Mouse (Mus musculus) 416B (cell line): Measurements from ENCODE around the gene Ffar2.

Experiments used
- DNase-seq: peaks from one replicate; pipeline ENCODE4 v3.0.0; 2011; ENCODE audit warnings: low read depth

The Ffar2 gene

DNA sequence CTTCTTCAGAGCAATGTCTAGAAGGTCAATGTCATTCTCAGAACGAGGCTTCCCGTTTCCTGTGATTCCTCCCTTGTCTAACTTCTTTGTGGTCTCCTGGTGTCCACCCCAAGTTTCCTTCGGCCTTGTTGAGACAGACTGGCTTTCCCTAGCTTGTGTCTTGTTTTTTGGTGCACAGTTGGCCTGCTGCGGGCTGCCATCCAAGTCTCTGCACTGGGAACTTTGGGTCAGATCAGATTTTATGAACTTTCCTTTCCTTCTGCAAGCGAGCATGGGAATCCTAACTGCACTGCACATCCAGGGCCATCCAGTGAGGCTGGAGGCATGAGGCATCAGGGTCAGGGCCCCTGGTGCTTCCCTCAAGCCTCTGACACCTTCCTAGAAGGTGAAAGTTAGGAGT, 2.0 kb downstream of the Ffar2 start:
- peak; percentile 86 for DNase-seq

DNA sequence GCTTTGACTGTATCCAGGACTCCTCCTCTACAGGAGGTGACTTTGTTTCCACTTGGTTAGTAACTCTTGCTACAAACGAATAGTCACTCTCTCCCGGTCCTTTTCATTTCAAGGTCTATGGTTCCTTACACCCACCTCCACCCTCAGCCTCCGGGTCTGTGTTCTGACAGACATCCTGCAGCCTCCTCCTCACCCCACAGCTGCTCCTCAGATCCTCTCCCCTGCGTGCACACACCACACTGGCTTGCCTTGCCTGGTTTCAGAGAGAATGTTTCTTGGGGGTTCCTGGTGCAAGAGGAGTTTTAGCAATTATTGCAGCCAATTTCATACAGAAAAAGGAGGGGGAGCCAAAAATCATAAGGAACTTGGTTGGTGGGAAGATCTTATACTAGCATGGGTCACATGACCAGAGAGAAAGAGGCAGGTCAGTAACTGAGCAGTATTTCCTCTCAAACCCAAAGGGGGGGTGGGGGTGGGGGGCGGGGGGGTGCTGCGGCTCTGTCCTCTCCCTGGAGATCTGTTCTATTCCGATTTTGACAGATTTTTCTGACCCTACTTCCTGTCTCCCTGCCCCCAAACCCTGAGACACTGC, 2.6 kb downstream of the Ffar2 start:
- DNase-seq: peak; percentile 88

DNA sequence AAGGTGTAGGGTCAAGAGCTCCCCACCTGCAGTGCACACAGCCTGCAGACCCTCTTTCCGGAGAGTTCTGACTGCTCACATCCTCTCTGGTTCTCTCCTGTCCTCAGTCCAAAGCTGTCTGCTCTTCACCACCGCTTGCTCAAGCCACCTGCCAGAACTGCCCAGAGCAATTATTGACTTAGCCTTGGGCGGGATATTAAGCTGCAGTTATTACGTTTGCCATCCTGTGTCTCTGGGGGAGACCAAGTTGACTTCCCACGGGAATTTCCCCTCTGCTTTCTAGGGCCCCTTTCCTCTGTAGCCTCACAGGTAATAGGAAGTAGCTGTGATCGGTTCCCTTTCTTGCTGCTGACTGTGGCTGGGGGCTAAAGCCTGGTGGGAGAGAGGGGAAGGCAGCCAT, 3.4 kb downstream of the Ffar2 start:
- no peak for DNase-seq

DNA sequence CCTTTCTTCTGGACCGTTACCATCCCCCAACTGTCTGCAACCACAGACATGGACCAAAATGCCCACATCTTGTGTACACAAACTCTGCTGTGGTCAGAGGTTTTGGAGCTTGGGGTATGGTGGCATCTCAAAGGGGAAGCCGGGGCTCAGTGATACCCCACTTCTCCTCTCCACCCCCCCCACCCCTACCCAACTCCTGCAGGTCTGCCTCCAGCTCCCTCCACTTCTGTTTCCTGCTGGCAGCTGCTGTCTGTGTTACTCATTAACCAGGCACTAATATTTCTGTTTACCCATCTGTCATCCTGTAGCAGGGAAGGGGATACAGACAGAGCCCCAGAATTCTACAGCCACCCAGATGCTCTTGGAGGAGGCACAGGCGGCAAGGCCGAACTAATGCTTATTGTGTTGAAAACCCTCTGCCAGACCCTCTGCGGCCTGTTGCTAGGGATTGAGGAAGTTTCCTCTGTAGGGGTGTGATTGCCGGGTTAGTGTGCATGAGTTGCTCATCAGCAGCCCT, 11.2 kb downstream of the Ffar2 start:
- peak; percentile 100 for DNase-seq

DNA sequence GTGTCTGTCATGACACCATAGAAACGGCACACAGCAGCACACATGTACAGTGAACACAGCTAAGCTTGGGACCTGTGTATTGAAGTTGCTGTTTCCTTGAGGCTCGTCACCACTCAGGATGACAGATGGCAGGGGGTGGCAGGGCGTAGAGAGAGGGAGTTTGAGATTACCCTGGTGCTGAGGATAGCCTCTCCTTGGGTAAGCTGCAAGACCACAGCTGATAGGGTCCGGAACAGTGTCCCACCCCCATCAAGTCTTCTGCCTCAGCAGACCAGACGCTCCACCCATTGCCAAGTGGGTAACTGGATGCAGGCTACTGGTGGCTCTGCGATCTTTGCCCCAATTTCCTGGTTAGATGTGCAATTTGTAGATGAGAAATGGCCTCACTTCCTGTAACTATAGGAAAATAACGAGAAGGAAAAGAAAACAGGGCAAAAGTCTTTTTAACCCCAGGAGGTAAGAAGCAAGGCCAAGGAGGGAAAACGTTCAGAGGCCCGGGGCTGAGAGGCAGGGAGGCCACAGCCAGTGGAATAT, 11.8 kb downstream of the Ffar2 start:
- peak; percentile 98 for DNase-seq

DNA sequence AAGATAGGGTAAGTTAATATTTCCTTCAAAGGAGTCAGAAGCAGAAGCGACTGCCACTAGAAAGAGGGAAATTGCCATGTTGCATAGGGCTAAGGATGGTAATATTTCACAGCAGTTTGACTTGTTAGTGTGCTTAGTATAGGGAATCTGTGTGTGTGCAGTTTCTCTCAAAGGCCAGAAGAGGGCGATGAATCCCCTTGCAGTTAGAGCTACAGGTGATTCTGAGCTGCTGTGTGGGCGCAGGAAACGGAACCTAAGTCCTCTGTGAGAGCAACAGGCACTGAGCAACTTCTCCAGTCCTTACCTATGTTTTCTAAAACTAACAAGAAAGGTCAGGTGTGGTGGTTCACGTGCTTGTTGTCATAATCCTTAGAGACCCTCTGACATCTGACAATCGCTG, 13.3 kb downstream of the Ffar2 start:
- peak; percentile 72 for DNase-seq

DNA sequence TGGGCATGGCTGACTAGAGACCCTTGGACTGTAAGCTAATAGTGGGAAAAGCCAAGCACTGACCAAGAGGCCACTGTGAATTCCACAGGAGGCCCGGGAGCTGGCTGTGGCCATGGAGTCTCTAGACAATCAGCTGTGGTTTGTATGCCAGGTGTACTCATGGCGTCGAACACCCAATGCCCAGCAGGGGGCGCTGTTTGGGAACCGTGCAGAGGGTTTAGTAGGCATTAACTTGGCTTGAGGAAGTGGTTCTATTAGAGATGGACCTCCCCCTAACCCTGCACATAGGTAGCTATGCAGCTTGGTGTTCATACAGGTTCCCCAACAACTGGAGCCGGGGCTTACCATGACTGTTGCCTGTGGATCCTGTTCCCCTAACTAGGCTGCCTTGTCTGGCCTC, 17.7 kb downstream of the Ffar2 start:
- DNase-seq: peak; percentile 60

DNA sequence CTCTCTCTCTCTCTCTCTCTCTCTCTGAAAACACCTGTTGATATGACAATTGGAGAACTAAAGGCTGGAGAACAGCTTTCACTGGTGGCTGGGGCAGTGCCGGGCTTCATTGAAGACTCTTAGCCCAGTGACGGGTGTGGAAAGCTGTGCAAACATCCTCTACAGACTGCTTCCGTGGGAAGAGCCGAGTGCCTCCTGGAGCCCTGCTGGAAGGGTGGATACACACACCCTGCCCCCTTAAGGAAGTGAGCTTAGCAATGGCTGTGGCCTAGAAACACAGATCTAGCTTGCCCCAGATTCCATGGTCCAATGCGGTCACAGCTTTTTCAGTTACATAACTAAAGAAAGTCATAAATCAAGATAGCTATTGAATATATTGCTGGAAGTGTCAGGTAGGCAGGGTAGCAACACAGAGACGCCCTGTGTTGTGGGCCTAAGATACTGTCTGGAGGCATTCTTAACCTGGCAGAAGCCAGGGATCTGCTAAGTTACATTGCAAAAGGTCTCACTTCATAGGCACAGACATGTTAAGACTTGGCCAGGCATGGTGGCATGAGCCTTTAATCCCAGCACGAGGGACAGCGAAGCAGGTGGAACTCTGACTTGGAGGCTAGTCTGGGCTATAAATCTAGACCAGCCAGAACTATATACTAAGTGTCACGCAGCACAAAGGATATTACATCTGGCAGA, 19.4 kb downstream of the Ffar2 start:
- no peak for DNase-seq

DNA sequence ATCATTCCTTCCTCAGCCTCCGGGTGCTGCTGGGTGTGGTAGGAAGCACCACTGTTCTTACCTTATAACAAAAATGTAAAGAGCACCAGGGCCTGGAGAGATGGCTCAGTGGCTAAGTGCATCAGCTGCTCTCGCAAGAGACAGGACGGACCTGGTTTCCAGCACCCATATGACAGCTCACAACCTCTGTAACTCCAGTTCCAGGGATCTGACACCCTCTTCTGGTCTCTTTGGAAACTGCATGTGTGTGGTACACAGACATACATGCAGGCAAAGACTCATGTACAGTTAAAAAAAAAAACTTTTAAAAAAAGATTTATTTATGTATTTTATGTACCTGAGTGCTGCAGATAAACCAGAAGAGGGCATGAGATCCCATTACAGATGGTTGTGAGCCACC, 20.3 kb downstream of the Ffar2 start:
- DNase-seq: no peak

DNA sequence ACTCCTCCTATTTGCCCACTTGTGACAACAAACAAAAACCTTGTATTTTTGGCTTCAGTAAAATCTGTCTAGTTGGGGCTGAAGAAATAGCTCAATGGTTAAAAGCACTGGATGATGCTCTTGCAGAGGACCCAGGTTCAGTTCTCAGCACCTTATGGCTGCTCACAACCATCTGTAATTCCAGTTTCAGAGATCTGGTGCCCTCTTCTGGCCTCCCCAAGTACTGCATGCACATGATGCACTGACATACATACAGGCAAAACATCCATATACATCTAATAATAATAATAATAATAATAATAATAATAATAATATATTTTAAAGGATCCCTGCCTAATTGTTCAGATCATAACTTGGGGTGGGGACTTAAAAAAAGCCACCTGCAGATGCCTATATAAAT, 22.9 kb downstream of the Ffar2 start:
- no peak for DNase-seq

DNA sequence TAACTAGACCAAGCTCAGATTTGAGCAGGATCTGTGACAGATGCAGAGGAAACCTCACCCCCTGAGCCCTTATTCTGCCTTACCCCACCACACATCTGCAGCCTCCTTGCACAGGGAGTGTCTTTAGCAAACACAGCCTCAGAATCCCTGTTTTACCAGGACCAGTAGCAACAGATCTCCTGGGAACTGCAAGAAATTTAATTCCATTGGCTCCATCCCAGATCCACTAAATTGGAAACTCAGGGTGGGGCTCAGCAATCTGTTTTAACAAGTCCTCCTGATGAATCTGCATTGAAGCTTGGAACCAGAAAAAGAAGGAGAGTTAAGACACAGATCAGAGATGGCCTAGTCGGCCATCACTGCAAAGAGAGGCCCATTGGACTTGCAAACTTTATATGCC, 26.8 kb downstream of the Ffar2 start:
- no peak for DNase-seq

DNA sequence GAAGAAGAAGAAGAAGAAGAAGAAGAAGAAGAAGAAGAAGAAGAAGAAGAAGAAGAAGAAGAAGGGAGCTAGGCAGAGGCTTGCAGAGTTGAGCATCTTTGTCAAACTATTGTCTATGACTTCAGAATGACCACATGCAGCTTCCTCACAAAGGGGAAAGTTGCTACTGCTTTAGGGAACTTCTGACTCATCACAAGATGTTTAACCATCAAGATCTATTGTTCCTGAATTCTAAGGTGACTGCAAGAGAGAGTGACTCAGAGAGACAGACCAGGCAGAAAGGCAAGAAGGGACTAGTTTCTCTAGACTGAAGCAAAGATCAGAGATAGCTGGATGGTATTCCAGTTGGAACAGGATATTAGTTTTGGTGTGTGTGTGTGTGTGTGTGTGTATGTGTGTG, 28.7 kb downstream of the Ffar2 start:
- DNase-seq: peak; percentile 93

DNA sequence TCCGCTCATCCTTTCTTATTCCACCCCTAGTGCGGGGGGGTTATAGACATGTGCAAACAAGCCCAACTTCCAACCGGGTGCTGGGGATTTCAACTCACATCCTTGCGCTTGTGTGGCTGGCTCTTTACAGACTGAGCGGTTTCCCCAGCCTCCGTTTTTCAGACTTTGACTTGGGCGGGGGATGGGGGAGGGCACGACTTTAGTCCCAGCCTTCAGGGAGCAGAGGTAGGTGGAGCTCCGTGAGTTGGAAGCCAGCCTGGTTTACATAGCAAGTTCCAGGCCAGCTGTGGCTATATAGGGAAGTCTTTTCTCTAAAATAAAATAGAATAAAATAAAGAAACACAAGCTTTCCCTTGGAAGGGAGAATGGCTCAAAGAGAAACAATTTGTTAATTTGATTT, 31.7 kb downstream of the Ffar2 start:
- DNase-seq: no peak

DNA sequence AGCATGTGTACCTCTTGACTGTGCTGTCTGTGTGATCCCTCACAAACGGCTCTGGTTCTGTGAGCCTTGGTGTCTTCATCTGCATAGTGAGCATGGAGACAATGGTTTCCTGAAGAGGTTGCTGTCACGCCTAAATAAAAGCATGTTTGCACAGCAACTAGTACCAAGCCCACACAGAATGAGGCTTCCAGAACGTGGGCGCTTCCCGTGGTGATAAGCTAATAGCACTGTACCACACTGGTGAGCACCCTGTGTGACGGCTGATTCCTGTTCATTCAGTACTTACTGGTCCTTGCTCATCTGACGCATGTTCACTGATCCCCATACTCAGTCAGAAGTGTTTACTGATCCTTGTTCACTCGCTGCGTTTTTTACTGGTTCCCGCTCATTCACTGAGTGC, 33.4 kb downstream of the Ffar2 start:
- DNase-seq: no peak

DNA sequence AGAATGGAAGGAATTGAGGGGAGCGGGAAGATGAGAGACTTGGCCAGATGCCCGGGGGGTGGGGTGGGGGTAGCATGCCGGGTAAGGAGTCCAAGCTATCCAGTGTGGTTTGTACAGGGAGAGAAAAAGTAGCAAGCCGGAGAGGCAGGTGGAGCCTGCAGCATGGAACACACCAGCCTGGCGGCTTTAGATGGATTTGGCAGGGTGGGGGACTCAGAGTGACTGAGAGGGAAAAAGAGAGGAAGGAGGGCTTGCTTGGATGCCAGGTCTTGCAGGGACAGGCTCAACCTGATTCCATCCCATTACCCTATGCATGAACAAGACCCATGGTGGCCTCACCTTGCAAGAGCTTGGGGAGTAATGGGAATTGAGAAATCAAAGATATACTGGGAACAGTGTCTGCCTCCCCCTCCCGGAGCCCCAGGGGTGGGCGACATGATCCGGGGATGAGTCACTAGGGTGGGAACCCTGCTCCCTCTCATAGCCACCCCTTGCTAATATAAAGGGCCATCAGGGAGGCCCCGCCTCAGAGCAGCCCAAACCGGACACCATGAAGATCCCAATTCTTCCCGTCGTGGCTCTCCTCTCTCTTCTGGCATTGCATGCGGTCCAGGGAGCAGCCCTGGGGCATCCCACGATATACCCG, 36.1 kb downstream of the Ffar2 start, which contains the start of gene Krtdap:
Gene Krtdap (plus strand): TSS at position 520 of the 646 bp plus-strand sequence.
- no peak for DNase-seq

DNA sequence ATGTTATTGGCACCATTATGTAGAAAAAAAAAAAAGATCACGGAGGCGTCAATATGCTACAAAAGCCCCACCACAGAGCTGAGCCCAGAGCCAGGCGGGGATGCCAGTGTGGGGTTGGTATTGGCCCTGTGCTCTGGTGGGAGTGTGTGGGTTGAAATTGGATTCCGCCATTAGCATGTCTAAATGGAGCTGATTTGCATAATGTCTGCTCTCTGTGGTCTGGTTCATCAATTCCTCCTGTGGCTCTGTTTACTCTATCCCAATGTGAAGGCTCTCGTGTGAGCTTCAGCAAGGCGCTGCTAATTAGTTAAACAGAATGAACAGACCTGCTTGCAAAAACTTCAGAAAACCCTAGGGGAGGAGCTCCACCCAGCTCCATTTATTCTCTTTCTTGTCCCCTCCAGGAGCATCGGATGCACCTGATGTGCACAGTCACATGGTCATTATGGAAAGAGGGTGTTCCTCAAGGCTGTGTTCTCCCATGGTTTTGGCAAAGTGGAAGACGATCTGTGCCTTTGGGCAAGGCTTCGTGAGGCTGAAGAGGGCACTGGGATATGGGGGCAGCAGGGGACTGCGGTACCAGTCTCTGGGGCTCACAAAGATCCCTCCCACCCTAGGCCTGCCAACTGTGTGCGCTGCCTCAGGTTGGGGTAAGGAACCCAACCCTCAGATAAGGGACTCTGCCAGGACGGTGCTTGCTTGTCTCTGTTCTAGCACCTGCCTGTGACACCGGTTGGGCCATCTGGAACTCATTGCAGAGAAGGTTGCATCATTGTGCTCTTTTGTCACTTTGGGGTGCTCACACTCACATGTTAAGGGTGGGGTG, 37.6 kb downstream of the Ffar2 start:
- DNase-seq: no peak

DNA sequence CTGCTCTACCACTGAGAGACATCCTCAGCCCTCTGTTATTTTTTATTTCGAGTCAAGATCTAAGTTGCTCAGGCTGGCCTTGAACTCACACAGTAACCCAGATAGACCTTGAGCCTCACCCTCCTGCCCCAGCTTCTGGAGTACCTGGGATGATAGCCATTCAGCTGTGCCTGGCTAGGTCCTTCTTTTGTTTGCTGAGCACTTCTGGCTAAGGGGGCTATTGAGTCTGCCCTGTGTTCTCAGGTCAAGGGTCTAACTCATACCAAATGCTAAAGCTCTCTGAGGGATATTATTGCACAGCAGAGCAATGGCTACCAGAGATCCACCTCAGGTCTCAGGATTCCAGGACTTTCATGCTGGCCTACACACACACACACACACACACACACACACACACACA, 38.4 kb downstream of the Ffar2 start:
- no peak for DNase-seq

DNA sequence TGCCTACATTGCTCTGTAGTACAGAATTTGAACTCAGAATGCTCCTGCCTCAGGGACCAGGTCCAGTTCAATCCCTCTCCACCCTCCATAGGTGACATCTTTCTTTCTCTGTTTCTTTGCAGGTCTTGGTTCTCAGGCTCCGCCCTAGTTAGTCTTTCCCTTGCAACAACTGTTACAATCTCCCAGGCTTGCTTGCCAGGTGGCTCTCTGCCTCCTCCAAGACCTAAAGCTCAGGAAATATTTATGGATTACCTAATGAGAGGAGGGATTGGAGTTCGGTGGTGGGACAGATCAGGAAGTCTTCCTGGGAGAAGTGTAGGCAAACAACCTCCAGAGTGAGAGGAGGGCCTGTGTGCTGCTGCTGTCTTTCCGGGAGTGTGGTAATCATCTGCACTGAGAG, 40.9 kb downstream of the Ffar2 start:
- DNase-seq: no peak

DNA sequence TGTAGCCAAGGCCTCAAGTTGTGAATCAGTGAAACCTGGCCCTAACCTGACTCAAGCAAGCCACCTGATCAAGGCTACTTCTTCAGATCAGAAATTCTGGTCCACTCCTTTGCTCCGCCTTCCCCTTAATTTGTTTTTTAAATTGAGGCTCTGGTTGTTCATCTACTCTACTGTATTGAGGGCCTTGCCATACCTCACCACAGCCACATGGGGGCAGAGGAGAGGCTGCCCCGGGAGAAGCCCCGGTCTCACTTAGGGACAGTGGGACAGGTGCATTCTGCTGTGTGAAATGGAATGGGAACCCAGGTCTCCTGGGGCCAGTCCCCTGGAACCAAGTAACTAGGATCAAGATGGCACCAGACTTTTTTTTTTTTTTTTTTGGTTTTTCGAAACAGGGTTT, 41.8 kb downstream of the Ffar2 start:
- peak; percentile 60 for DNase-seq

DNA sequence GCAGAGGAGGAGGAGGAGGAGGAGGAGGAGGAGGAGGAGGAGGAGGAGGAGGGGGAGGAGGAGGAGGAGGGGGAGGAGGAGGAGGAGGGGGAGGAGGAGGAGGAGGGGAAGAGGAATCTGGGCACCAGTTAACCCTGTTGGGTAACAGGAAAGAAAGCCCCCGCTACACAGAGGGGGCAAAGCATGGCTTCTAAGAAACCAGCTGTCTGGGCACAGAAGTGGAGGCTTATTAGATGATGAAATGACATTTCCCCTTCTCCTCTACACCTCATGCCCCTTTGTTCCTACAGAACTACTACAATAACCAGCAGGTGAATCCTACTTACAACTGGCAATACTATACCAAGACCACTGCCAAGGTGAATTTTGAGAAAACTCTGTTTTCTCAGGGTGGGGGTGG, 45.7 kb downstream of the Ffar2 start:
- DNase-seq: peak; percentile 36

DNA sequence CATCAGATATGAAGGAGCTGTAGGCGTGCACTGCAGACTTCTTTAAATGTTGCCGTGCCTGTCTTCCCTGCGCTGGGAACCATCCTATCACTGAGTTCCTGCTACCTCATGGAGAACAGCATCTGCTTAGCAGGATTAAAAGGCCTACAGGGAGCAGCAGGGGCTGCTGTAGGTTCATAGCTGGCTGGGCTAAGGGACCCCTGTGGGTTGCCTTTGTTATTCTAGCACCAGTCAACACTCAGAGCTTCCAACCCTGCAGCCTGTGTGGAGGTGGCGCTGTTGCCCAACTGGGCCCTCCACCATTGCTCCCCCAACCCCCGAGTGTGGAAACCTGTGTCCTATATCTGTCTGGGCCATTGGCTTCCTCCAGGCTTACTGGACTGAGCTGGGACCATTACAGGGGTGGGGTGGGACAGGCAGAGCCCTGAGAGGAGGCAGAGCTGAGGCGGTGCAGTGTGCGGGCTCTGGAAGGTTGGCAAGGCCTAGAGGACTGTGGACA, 46.4 kb downstream of the Ffar2 start:
- DNase-seq: no peak

DNA sequence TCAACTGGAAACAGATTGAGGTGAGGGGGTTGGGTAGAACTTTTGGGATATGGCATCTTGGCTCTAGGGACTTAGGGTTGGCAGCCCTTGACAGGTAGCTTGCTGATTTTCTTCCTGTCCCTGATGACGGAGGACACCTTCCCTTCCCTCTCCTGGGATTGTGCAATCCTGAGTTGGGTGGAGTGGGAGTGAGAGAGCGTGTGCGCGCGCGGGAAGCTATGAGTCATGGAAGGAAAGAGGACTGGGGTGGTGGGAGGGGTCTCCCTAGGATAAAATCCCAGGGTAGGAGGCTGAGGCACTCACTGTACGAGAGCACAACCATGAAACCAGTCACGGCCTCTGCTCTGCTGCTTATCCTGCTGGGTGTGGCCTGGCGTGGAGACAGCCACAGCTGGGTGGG, 47.5 kb downstream of the Ffar2 start:
- peak; percentile 40 for DNase-seq
